Mouse (Mus musculus): ENCODE results near the gene Itih3. TPM values are rescaled to one million over a fixed set of nuclear protein-coding genes. Genes with fewer than 3 reads are reported as not detected.

The Itih3 gene
- total RNA-seq (2014; rRNA removed; ENCODE audit: low replicate concordance) (0.66 and 2.4 TPM in 2 replicates), polyA plus RNA-seq (2015; fragmentation: Nextera tagmentation; extraction: Ambion mirVana) (0.49 and 0.72 TPM in 2 replicates)

DNA sequence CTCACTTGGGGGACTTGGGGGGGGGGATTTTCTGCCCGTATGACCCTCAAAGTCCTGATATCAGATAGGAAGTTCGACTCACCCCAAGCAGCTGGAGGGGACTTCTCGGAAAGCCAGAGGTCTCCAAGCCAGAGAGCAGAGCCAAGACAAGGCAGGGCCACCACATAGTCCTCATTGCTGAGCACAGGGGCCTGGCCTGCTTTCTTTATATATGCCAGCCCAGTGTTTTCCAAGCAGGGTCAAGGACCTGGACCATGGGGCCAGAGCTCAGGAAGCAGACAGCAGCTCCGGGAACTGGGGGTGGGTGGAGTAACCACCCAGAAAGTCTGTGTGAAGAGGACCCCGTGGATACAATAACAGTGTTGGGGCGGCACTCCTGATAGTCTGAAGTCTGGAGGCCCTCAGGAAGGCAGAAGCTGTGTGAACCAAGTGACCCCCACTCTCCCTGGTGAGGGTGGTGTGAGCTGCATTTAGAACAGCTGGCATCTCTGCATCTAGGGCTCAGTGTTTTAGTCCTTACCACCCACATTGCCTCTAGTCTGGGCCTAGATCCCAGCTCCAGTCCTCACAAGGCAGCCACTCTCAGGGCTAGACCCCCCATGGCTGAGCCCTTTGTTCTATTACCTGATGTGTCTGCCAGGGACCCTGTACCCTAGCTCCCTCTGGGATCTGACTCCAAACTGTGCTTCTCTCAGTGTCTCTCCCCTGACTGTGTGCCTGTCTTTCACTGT, at the start of gene Itih3:
Itih3 (minus strand) TSS at position 386 of the 731 bp plus-strand sequence.
- DNase-seq (ENCODE audit: low spot score) (no peak), ATAC-seq (ENCODE audit: insufficient read depth, low read depth) (peak; percentile 20; the same call in 1 of the 2 replicates)
- Histone ChIP-seq H3K9me3 (replicated peaks; ENCODE audit: control insufficient read depth, low read length) (no peaks in the 10 kb centered on the region), H3K9ac (replicated peaks; ENCODE audit: low read depth, low read length) (no peak within 1 kb of the TSS), H3K4me2 (ENCODE audit: low read depth, low read length) (no peak within 1 kb of the TSS), H3K4me3 (ENCODE audit: low read depth, low read length) (no peak within 1 kb of the TSS), H3K27ac (ENCODE audit: low read depth) (no peak within 1 kb of the TSS), H3K27me3 (ENCODE audit: control insufficient read depth, insufficient read depth, low read length) (no peaks in the 10 kb centered on the region), H3K36me3 (replicated peaks; ENCODE audit: control insufficient read depth, insufficient read depth, low read length) (no peaks in the 10 kb centered on the region), H3K4me1 (ENCODE audit: control insufficient read depth, insufficient read depth) (no peaks in the 10 kb centered on the region)
- TF ChIP-seq CTCF (IDR thresholded peaks at IDR 0.05; ENCODE audit: low read depth), result no peak
- no peak for TF ChIP-seq EP300 (IDR thresholded peaks at IDR 0.05; ENCODE audit: low read depth)
- WGBS, result 36% methylated on average over 6 of the region's 6 CpGs

DNA sequence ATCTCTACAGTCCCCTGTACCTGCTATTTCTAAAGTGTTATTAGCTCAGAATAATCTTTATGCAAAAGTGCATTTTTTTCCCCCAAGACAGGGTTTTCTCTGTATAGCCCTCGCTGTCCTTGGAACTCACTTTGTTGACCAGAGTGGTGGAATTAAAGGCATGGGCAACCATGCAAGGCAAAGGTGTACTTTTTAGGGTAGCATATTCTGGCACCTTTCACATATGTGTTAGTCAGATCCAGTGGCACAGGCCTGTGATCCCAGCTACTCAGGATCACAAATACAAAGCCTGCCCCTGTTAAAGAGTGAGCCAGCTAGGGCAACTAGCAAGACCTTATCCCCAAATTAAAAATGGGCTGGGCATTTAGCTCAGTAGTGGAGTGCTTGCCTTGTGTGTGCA, 36.8 kb upstream of the Itih3 start:
- Histone ChIP-seq H3K4me1 (ENCODE audit: control insufficient read depth, insufficient read depth) (no peaks in the 10 kb centered on the region), H3K4me3 (ENCODE audit: low read depth, low read length) (no peak overlapping the region), H3K27ac (ENCODE audit: low read depth) (no peak overlapping the region), H3K27me3 (ENCODE audit: control insufficient read depth, insufficient read depth, low read length) (no peaks in the 10 kb centered on the region), H3K36me3 (replicated peaks; ENCODE audit: control insufficient read depth, insufficient read depth, low read length) (0 out of 2 replicates have a peak, but pooled peaks cover 3% of the 10 kb centered on the region), H3K4me2 (ENCODE audit: low read depth, low read length) (no peak overlapping the region), H3K9me3 (replicated peaks; ENCODE audit: control insufficient read depth, low read length) (no peaks in the 10 kb centered on the region), H3K9ac (replicated peaks; ENCODE audit: low read depth, low read length) (no peak overlapping the region)
- 74% methylated on average over 1 of the region's 1 CpGs for WGBS
- ATAC-seq (ENCODE audit: insufficient read depth, low read depth), result no peak
- no peak for DNase-seq (ENCODE audit: low spot score)
- no peak for TF ChIP-seq EP300 (IDR thresholded peaks at IDR 0.05; ENCODE audit: low read depth)
- TF ChIP-seq CTCF (IDR thresholded peaks at IDR 0.05; ENCODE audit: low read depth), result no peak

DNA sequence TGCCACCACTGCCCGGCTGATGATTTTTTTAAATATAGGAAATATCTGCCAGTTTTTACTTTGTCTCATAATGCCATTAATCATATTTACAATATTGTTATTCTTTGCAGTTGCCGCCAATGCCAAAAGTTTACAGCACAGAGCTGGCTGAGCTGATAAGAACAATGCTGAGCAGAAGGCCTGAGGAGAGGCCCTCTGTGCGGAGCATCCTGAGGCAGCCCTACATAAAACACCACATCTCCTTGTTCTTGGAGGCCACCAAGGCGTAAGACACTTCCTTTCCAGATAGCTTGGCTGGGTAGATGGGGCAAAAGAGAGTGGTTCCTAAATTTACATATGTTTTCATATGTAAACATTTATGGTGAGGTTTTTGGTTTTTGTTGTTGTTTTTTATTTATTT, 35.5 kb upstream of the Itih3 start:
- Histone ChIP-seq H3K36me3 (replicated peaks; ENCODE audit: control insufficient read depth, insufficient read depth, low read length) (0 out of 2 replicates have a peak, but pooled peaks cover 3% of the 10 kb centered on the region), H3K4me1 (ENCODE audit: control insufficient read depth, insufficient read depth) (no peaks in the 10 kb centered on the region), H3K4me2 (ENCODE audit: low read depth, low read length) (no peak overlapping the region), H3K27me3 (ENCODE audit: control insufficient read depth, insufficient read depth, low read length) (no peaks in the 10 kb centered on the region), H3K27ac (ENCODE audit: low read depth) (no peak overlapping the region), H3K9me3 (replicated peaks; ENCODE audit: control insufficient read depth, low read length) (no peaks in the 10 kb centered on the region), H3K4me3 (ENCODE audit: low read depth, low read length) (no peak overlapping the region), H3K9ac (replicated peaks; ENCODE audit: low read depth, low read length) (no peak overlapping the region)
- 86% methylated on average over 4 of the region's 4 CpGs for WGBS
- ATAC-seq (ENCODE audit: insufficient read depth, low read depth) (no peak), DNase-seq (ENCODE audit: low spot score) (no peak)
- TF ChIP-seq EP300 (IDR thresholded peaks at IDR 0.05; ENCODE audit: low read depth) (no peak), CTCF (IDR thresholded peaks at IDR 0.05; ENCODE audit: low read depth) (no peak)

DNA sequence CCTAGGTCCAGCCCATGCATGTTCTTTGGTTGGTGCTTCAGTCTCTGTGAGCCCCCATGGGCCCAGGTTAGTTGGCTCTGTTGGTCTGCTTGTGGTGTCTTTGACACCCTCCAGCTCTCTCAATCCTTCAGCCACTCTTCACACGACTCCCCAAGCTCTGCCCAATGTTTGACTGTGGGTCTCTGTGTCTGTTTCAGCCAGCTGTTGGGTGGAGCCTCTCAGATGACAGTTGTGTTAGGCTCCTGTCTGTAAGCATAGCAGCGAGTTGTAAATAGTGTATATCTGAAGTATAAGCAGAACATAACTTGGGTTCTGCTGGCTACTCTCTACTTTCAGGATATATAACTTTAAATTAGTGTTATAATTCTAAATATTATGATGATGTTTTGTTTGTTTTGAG, 35.0 kb upstream of the Itih3 start:
- ATAC-seq (ENCODE audit: insufficient read depth, low read depth), result no peak
- no peaks in the 10 kb centered on the region for H3K9me3 ChIP-seq (replicated peaks; ENCODE audit: control insufficient read depth, low read length)
- 0 out of 2 replicates have a peak, but pooled peaks cover 3% of the 10 kb centered on the region for H3K36me3 ChIP-seq (replicated peaks; ENCODE audit: control insufficient read depth, insufficient read depth, low read length)
- no peak overlapping the region for H3K4me2 ChIP-seq (ENCODE audit: low read depth, low read length)
- no peak overlapping the region for H3K9ac ChIP-seq (replicated peaks; ENCODE audit: low read depth, low read length)
- H3K4me1 ChIP-seq (ENCODE audit: control insufficient read depth, insufficient read depth), result no peaks in the 10 kb centered on the region
- no peaks in the 10 kb centered on the region for H3K27me3 ChIP-seq (ENCODE audit: control insufficient read depth, insufficient read depth, low read length)
- no peak overlapping the region for H3K4me3 ChIP-seq (ENCODE audit: low read depth, low read length)
- WGBS, result 50% methylated on average over 2 of the region's 2 CpGs
- H3K27ac ChIP-seq (ENCODE audit: low read depth), result no peak overlapping the region
- TF ChIP-seq EP300 (IDR thresholded peaks at IDR 0.05; ENCODE audit: low read depth) (no peak), CTCF (IDR thresholded peaks at IDR 0.05; ENCODE audit: low read depth) (no peak)
- no peak for DNase-seq (ENCODE audit: low spot score)

DNA sequence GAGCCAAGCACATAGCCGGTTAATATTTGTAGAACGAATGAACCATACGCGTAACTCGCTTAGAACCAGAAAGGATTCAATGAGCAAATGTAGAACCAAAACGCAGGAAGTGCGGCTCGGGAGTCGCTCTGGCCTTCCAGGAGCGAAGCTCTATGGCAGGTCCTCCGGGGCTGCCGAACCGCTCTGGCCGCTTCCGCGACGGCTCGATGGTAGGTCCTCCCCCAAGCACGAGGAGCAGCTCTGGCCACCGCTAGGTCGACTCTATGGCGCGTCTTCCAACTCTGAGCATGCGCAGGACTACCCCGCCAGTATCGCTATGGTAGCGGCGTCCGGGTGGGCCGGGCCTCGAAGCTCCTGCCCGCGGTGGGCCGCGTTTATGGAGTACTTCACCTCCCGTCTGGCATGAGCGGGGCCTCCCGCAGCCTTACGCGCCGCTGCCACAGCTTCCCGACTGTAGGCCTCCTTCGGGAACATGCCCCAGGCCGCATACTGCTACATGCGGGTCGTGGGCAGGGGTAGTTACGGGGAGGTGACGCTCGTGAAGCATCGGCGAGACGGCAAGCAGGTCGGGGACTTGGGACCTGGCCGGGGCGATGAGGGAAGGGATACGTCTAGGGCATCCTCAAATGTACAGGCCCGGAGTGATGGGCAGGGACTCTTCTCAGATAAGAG, 27.7 kb upstream of the Itih3 start, which contains the start of gene Nek4:
Nek4 (plus strand) TSS at position 224 of the 672 bp plus-strand sequence.
- H3K9ac ChIP-seq (replicated peaks; ENCODE audit: low read depth, low read length), result peak within 1 kb of the TSS; percentile 78
- peak; percentile 99 for ATAC-seq (ENCODE audit: insufficient read depth, low read depth)
- peak within 1 kb of the TSS; percentile 96 for H3K4me2 ChIP-seq (ENCODE audit: low read depth, low read length)
- peak within 1 kb of the TSS; percentile 74 for H3K27ac ChIP-seq (ENCODE audit: low read depth)
- H3K27me3 ChIP-seq (ENCODE audit: control insufficient read depth, insufficient read depth, low read length), result no peaks in the 10 kb centered on the region
- no peaks in the 10 kb centered on the region for H3K9me3 ChIP-seq (replicated peaks; ENCODE audit: control insufficient read depth, low read length)
- peaks cover 9% of the 10 kb centered on the region for H3K4me1 ChIP-seq (ENCODE audit: control insufficient read depth, insufficient read depth)
- H3K4me3 ChIP-seq (ENCODE audit: low read depth, low read length), result peak within 1 kb of the TSS; percentile 73
- H3K36me3 ChIP-seq (replicated peaks; ENCODE audit: control insufficient read depth, insufficient read depth, low read length), result no peaks in the 10 kb centered on the region
- WGBS, result under 1% methylated on average over 55 of the region's 57 CpGs
- TF ChIP-seq CTCF (IDR thresholded peaks at IDR 0.05; ENCODE audit: low read depth) (no peak), EP300 (IDR thresholded peaks at IDR 0.05; ENCODE audit: low read depth) (0 out of 2 replicates have a peak, but pooled peaks have one; percentile 29)
- DNase-seq (ENCODE audit: low spot score), result peak; percentile 97
